Mouse (Mus musculus): ENCODE results near the gene Fzd4.

Gene Fzd4

DNA sequence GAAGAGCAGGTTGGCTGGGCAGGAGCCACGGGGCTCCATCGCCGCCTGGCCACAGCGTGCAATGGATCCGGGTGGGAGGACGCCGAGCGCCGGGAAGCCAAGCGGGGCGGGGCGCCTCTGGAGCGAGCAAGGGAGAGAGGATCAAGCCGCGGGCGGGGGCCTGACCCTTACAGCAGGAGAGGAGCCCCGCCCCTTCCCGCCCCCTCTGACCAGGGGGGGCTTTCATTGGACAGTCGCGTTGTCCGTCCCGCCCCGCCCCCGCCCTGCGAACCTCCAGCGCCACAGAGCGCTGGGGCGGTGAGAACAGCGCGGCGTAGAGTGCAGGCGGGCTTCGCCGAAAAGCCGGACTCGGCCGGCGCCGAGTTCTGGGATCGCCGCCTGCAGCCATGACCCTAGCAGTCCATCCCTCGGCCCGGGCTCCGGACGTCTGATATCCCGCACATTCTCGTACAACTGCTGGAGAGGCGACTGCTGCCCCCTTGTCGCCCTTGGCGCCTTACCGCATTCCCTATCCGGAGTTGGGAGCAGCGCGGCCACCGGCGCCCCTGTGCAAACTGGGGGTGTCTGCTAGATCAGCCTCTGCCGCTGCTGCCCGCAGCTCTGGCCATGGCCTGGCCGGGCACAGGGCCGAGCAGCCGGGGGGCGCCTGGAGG lies at the start of gene Fzd4, which contains the start of gene Tmem135:
Gene Fzd4 (plus strand): TSS at position 275 of the 653 bp plus-strand sequence.
Gene Tmem135 (minus strand): TSS at position 142 of the 653 bp plus-strand sequence.
- DNase-seq (ENCODE audit: low spot score), result peak; percentile 95

DNA sequence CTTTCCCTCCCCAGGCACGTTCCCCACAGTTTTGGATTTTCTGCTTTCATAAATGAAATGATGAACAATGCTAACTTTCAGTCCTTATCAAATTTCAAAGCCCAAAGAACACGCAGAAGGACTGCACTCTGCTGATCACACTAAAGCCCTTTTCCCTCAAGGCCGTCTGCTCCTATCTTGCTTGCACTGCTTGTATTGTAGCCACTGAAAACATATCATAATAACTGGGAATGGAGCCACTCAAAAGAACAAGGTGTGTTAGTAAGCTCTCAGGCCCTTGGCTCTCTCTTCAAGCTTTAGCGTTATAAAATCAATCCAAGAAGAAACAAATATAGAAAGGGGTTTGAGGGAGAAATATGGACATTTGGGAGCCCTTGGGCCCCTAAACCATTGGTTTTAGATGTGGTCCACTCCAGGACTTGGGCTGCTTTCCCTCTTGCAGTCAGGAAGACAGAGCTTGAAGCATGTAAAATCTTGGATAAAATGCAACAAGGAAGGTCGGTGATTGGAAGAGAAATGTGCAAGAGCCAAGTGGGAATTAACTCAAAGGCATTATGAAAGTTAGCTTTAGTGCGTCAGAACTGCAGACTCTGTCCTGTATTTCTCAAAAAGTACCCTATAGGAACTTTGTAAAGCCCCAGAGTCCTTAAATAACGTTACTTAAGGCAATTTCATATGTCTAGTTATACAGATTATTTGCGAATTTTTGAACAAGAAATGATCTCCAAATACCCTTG lies 48.5 kb upstream of the Fzd4 start:
- no peak for DNase-seq (ENCODE audit: low spot score)

- DNase-seq (ENCODE audit: low spot score), result peak; percentile 24
Observed at GRCm38 (mm10) chr7:89356307-89356706, 47.8 kb upstream of the Fzd4 start.

- DNase-seq (ENCODE audit: low spot score), result no peak
Observed at GRCm38 (mm10) chr7:89363975-89364374, 40.2 kb upstream of the Fzd4 start.

DNA sequence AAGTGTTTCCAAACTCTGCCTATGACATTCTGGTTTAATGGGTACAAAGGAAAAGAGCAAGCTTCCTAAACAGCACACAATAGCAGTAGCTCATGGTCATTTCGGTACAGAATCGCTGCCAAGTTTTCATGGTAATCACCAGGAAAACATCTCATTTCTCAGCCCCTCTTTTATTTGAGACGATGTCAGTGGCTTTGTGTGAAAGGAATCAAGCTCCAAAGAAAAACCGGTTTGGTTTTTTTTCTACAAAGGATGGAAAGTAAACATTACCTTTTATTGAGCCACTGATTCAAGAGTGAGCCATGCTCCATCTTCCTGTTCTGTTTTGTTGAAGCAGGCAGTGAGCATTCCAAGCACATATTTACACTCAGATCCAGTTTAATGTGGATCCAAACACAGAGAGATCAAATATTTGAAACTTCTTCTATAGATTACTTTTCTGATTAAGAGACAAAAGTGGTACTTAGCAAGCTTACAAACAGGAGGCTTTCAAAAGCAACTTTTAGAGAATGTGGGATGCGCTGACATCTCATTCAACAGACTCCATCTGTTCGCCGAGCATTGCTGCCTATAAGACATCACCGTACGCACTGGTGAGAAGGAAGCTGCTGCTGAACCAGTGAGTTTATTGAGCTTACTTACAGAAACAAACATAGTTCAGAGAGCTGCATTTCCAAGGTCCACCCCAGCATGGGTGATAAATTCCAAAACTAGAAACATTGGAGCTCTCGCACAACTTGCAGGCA lies 38.8 kb upstream of the Fzd4 start:
- DNase-seq (ENCODE audit: low spot score), result no peak

- DNase-seq (ENCODE audit: low spot score), result no peak
Observed at GRCm38 (mm10) chr7:89367643-89368042, 36.5 kb upstream of the Fzd4 start.

DNA sequence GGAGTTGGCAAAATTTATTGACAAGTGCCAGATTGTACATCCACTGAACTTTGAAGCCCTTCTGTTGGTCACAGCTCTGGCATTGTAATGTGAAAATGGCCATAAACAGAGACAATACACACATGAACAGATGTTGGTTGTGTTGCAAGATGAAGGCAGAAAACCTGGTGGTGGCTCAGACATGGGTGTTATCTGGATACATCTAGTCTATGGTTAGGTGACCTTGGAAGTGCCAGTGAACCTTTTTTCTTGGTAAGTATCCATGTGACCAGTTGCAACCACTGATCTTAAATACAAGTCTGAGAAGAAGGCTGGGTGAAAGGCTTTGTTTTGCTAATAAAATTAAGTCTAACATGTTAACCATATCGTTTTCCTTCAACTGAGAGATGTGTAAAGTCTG lies 34.1 kb upstream of the Fzd4 start:
- no peak for DNase-seq (ENCODE audit: low spot score)

- peak; percentile 72 for DNase-seq (ENCODE audit: low spot score)
Observed at GRCm38 (mm10) chr7:89370917-89371316, 33.2 kb upstream of the Fzd4 start.

DNA sequence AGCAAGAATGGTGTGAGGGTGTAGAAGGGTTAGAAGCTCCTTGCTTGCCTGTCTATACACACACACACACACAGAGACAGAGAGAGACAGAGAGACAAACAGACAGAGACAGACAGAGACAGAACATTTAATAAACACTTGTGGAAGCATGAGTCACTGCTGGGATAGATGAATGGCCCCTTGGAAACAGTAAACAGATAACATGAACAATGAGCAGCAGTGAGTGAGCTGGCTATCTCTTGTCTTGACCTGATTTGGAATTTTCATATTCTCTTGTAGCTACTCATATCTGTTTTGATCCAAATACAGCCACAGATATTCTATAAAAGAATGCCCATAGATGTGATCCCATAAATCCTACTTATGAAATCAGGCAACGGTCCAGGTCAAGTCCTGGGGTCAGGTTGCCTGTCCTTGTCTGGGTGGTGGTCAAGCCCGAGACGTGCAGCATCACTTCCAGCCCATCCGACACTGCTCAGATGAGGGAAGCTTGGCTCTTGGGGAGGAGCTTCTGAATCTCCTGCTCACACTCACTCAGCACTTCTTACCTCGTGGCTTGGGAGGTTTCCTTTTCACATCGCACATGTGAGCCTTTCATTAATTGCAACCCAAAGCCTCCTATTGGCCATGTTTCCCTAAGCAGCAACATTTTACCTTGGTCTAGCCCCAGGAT lies 32.4 kb upstream of the Fzd4 start:
- DNase-seq (ENCODE audit: low spot score), result no peak

- DNase-seq (ENCODE audit: low spot score), result no peak
Observed at GRCm38 (mm10) chr7:89380935-89381705, 23.0 kb upstream of the Fzd4 start.

DNA sequence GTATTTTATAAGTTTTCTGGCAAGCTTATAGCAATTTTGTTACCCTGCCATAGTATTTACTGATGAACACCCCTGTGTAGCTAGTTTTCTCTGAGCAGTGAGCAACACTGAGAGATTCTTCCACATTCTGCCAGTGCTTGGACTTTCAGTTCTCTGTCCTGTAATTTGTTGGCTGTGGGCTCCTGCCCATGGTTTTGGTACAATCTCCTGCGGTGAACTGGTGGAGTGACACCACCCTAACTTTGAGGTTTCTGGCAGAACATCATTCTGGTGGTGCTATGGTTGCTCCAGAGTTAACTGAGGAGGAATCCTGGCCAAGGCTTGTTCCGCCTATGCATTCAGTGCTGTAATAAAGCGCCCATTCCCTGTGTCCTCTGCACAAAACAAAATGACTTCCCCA lies 21.3 kb upstream of the Fzd4 start:
- no peak for DNase-seq (ENCODE audit: low spot score)

DNA sequence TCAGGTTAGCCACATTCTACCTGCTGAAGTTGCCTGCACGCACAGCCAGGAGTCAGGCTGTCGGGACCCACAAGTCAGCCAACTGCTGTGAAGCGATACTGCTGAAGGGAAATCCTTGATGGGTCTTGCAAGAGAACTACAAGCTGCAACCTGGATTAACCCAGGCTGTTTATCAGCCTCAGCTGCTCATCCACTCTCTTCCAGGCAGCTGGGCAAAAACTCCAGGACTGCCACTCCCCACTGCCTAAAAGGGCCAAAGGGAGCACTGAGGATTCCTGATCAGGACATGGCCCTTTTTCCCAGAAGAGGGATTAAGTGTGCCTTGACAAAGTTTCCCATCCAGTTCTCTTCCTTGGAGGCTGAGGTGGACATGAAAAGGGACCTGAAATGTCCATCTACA lies 15.2 kb upstream of the Fzd4 start:
- no peak for DNase-seq (ENCODE audit: low spot score)

DNA sequence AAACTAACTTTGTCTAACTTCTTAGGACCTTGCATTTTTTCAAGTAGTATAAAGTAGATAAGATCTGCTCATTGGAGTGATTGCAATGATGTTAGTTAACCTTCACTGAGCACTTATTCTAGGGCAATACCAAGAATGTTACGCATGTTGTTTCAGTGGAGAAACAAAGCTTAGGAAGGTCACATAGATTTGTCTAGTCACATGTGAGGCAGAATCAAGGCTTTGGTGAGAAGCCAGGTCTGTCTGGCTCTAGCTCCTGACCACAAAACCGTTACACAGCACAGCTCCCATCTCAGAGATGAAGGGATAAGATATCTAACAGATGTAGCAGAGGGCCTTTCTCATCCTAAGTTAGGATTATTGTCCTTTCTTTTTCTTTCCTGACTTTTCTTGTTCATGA lies 13.5 kb upstream of the Fzd4 start:
- DNase-seq (ENCODE audit: low spot score), result no peak

DNA sequence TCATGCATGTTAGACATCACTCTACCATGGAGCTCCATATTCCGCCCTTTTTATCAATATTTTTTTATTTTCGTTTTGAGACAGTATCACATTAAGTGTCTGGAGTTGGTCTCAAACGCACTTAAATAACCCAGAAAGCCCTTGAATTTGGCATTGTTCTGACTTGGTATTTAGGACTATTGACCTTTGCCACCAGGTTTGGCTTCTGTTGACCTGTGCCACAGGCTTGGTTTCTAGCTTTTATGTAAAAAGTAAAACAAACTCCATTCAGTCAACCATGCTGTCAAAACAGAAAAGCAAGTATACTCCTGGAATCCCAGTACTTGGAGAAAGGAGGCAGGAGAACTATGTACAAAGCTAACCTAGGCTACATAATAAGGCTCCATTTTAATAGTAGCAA lies 12.9 kb upstream of the Fzd4 start:
- DNase-seq (ENCODE audit: low spot score), result no peak

DNA sequence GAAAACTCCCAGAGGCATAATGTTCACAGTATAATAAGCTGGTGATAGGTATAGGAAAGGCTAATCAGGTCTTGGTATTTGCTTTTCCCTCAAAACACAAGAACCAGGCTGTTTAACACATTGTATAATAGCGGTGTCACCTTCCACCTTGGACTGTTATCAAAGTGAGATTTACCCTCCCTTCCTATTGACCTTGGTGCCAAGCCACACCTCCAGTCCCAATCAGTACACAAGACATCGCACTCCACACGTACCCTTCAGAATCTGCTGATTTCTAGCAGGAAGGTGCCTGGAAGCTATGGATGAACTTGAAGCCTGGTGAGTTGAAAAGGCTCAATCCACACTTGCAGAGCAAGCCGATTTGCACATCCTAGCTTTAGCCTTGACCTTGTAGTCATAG lies 12.3 kb upstream of the Fzd4 start:
- no peak for DNase-seq (ENCODE audit: low spot score)

GRCm38 (mm10) chr7:89392388-89392787 lies 11.8 kb upstream of the Fzd4 start:
- no peak for DNase-seq (ENCODE audit: low spot score)

DNA sequence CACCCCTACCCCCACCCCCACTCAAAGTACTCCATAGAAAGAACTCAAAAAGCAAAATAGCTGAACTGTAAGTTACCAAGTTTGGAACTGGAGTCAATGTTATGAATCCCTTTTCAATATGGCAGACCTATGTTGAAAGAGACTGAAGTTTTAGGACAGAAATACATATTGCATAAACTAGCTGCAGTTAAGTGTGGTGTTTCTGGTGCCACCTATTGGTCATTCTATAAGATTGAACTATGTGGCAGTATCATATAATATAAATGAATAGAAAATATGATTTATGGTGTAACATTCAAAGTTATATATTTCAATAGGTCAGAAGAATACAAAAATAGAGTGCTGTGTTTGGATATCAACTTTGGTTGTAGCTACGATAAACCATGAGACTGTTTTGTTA lies 11.3 kb upstream of the Fzd4 start:
- no peak for DNase-seq (ENCODE audit: low spot score)

GRCm38 (mm10) chr7:89395399-89395798 lies 8.8 kb upstream of the Fzd4 start:
- DNase-seq (ENCODE audit: low spot score), result no peak

DNA sequence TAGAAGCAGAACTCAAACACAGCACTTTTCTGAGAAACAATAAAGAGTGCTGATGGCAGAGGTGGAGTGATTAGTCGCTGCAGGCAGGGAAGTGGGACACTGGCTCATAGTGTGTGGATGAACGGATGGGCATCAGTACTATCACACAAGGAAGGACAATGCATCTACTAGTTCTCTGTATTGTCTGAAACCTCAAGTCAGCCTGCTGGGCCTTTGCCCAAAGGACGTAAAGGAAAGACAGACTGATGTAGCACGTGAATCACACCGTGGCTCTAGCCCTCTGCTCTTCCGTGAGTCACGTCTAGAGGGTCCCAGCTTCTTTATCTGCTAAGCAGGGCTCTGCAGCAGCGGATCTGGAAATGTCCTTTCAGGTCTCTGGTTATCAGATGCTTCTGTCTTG lies 7.8 kb upstream of the Fzd4 start:
- DNase-seq (ENCODE audit: low spot score), result no peak

DNA sequence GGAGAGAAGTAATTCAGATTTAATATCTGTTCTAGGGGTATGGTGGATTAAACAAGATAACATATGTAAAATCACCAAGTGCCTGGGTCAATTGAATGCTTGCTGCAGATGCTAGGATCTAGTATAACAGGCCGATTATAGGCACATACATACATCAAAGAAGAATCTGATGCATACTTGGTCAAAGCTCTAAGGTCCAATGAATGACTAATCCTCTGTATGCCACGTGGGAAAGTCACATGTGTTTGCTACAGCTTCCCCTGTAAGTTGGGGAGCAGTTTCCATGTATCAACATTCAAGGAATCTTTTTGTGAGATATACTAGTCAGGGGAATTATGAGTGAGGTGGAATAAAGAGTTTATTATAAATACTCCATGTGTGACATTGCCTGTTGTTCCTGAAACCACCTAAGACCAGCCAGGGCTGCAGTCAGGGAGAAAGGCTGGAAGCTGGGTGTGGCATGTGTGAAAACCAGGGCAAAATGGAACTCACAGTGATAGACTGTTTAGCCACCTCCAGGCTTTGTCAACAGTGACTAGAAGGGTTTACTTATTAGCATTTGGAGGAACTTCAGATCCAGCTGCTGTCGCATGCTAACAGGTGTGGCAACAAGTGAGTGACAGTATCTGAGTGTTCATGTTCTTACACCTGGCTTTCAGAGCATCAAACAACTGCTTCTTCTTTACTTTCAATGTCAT lies 6.2 kb upstream of the Fzd4 start:
- no peak for DNase-seq (ENCODE audit: low spot score)

DNA sequence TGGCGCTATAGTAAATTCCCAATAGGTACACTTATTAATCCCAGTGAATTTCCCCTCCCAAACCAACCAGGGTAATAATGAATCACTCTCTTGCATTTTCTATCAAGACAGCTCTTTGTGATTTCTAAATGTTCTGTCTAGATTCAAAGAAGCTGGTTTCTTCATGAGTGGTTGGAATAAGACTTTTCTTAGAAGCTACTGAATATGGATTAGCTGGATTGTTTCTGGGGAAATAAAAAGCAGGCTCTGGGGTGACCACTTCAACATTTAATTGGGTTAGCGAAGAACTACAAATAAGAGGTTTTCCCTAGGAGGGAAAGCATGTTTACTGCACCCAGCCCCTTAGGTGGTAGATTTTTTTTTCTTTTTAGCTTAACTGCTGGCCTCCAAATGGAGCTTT lies 3.4 kb upstream of the Fzd4 start:
- no peak for DNase-seq (ENCODE audit: low spot score)
